8 mouse cellular contexts compared by ENCODE assay signal in the genomic region with DNA sequence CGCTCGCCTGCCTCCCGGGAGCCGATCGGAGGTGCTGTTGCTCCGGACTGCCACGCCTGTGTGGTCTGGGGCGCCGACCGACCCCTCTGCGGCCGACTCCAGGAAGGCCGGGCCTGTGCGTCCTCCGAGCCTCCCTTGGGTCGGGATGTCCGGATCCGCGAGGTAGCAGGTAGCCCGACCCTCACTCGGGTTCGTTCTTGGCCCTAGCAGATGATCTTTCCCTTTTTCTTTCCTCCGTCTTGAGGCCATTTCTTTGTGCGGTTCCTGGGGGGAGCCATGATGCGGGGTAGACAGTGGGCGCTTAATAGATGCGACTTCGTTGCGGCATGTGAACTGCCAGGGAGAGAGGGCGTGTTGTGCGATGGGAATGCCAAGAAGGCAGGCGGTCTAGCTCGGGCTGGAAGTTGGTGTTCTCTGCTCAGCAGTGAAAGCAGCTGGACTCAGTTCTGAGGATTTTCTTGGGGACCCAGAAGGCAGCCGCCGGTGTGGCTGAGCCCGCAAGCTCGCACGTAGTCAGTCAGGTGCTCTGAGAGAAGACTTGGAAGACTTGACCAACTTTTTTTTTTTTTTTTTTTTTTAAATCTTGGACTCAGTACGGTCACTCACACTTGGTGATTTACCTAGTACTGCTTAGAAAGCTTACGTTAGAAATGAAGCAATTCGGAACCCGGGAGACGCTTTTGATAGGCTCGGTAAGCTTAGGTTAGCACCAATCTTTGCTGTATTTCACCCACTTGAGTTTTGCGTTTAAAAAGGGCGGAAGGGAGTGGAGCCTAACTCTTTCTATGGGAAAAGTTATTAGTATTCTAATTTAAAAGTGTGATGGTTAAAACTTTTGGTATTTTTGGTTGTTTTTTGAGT. TPM values are rescaled to one million over a fixed set of nuclear protein-coding genes. Genes with fewer than 3 reads are reported as not detected.
DNase-seq lines count a peak whose midpoint lies in the region; ATAC-seq and TF ChIP-seq lines count a peak whose summit lies in the region.

No protein-coding gene starts in this region.

- DNase-seq in heart, adult 8-10 months (ENCODE audit: low spot score): peak; percentile 38
- DNase-seq in heart, postnatal 10 days: no peak
- peak; percentile 58 for DNase-seq in T-cell, adult 2 months (ENCODE audit: low spot score)
- DNase-seq in hindbrain, embryonic 10.5 days (ENCODE audit: low spot score): no peak
- peak; percentile 53 to 54 for DNase-seq in left cerebral cortex, adult 2 months (ENCODE audit: extremely low spot score in 1 of 2, low spot score in 2 of 2)

- H3K27me3 ChIP-seq in hindbrain, embryonic 10.5 days (ENCODE audit: insufficient read depth, poor library complexity, severe bottlenecking): no peaks in the 10 kb centered on the region
- no peaks in the 10 kb centered on the region for H3K27me3 ChIP-seq in stomach, embryonic 14.5 days (ENCODE audit: control insufficient read depth, insufficient read depth, low read length)

- peak overlapping the region; percentile 89 for H3K27ac ChIP-seq in hindbrain, embryonic 10.5 days
- peak overlapping the region; percentile 91 for H3K27ac ChIP-seq in left cerebral cortex, adult 2 months
- peak overlapping the region; percentile 89 for H3K27ac ChIP-seq in stomach, embryonic 14.5 days (ENCODE audit: low read length)

- 1% methylated on average over 46 of the region's 46 CpGs for WGBS in hindbrain, embryonic 10.5 days
- under 1% methylated on average over 46 of the region's 46 CpGs for WGBS in stomach, embryonic 14.5 days

- no peak for TF ChIP-seq CTCF in left cerebral cortex, adult 2 months (IDR thresholded peaks at IDR 0.05)

- H3K36me3 ChIP-seq in hindbrain, embryonic 10.5 days: no peaks in the 10 kb centered on the region
- no peaks in the 10 kb centered on the region for H3K36me3 ChIP-seq in stomach, embryonic 14.5 days (ENCODE audit: control insufficient read depth, insufficient read depth, low read length)

- peaks cover 8% of the 10 kb centered on the region for H3K4me1 ChIP-seq in hindbrain, embryonic 10.5 days (replicated peaks)
- H3K4me1 ChIP-seq in stomach, embryonic 14.5 days (ENCODE audit: control insufficient read depth, insufficient read depth, low read length): no peaks in the 10 kb centered on the region

- H3K4me3 ChIP-seq in hindbrain, embryonic 10.5 days: peak overlapping the region; percentile 78
- peak overlapping the region; percentile 89 for H3K4me3 ChIP-seq in left cerebral cortex, adult 2 months
- peak overlapping the region; percentile 83 for H3K4me3 ChIP-seq in stomach, embryonic 14.5 days (ENCODE audit: low read depth, low read length)

- peak overlapping the region; percentile 72 for H3K9ac ChIP-seq in stomach, embryonic 14.5 days (replicated peaks; ENCODE audit: low read depth, low read length)

- intact Hi-C loops in heart, postnatal 10 days (cut with DNase I): no loop called here
- intact Hi-C loops in left cerebral cortex, adult 2 months (cut with DNase I): no loop called here

- H3K4me2 ChIP-seq in stomach, embryonic 14.5 days (replicated peaks; ENCODE audit: low read depth, low read length): peak overlapping the region; percentile 53

- no peaks in the 10 kb centered on the region for H3K9me3 ChIP-seq in hindbrain, embryonic 10.5 days
- H3K9me3 ChIP-seq in stomach, embryonic 14.5 days (ENCODE audit: control insufficient read depth, low read depth, low read length): no peaks in the 10 kb centered on the region

- peak; percentile 50 for ATAC-seq in erythroblast, adult 5-6 weeks (replicated peaks; ENCODE audit: low FRiP score, poor library complexity, severe bottlenecking)
- peak; percentile 36 for ATAC-seq in megakaryocyte, adult 5-6 weeks (ENCODE audit: poor library complexity, severe bottlenecking)
- ATAC-seq in stomach, embryonic 14.5 days (ENCODE audit: insufficient number of reproducible peaks, insufficient read depth, low FRiP score, low read depth): 0 out of 2 replicates have a peak, but pooled peaks have one; percentile 6

RNA-seq across cellular contexts. Expression of a gene that starts 10.2 kb away (rescaled TPM):
- total RNA-seq in heart, adult 8-10 months (2022): 10 to 100 TPM in 3 of 4 experiments, 1 to 10 TPM in 1; 9.1 to 12.6 (median 11.8) TPM
- 10 to 100 TPM; 14.3 to 16.9 TPM for total RNA-seq in heart, postnatal 10 days (2021)
- total RNA-seq in erythroblast, adult 5-6 weeks (2015; ENCODE audit: low replicate concordance): 5.0 and 9.4 TPM in 2 replicates
- 8.5 and 12.1 TPM in 2 replicates for total RNA-seq in erythroblast, adult 5-6 weeks (2017; ENCODE audit: low replicate concordance)
- 10.2 TPM in 2 replicates for polyA plus RNA-seq in hindbrain, embryonic 10.5 days (2016; fragmentation: Nextera tagmentation; extraction: Ambion mirVana)
- total RNA-seq in left cerebral cortex, adult 2 months (2021): 10 to 100 TPM; 22.5 to 24.7 TPM
- 20.4 and 21.3 TPM in 2 replicates for total RNA-seq in megakaryocyte, adult 5-6 weeks (2015)
- total RNA-seq in megakaryocyte, adult 5-6 weeks (2017): 28.0 and 29.7 TPM in 2 replicates
- 16.2 and 21.6 TPM in 2 replicates for polyA plus RNA-seq in stomach, embryonic 14.5 days (2014; fragmentation: Nextera tagmentation; extraction: Ambion mirVana)

Comparison
In these comparisons a context has a peak if more than half of its experiments do, and no peak if none do; other contexts are left out.
1. DNase-seq: peak in heart, adult 8-10 months (single experiment), T-cell, adult 2 months (single experiment) and left cerebral cortex, adult 2 months (2 of 2); none in heart, postnatal 10 days (0 of 2) and hindbrain, embryonic 10.5 days (single experiment).
2. Peak in every context shown above with its lines, with median percentiles within 50 percentile points of each other: ATAC-seq, H3K27ac ChIP-seq and H3K4me3 ChIP-seq.